Mouse (Mus musculus): Measurements from ENCODE around the gene Dnajc6.

GRCm38 (mm10) chr4:101669811-101670210 lies 173.4 kb downstream of the Dnajc6 start:
- no peak for TF ChIP-seq GATA1 (IDR thresholded peaks at IDR 0.05; ENCODE audit: borderline replicate concordance, low read length)
- TF ChIP-seq FLI1 (IDR thresholded peaks at IDR 0.05; ENCODE audit: low read length): no peak

Data from megakaryocyte, embryonic 14.5 days (primary cell).